Mouse (Mus musculus): Measurements from ENCODE around the gene Cnpy4.
A peak's percentile ranks its signal among the peaks of the same experiment; 100 is the strongest.

DNA sequence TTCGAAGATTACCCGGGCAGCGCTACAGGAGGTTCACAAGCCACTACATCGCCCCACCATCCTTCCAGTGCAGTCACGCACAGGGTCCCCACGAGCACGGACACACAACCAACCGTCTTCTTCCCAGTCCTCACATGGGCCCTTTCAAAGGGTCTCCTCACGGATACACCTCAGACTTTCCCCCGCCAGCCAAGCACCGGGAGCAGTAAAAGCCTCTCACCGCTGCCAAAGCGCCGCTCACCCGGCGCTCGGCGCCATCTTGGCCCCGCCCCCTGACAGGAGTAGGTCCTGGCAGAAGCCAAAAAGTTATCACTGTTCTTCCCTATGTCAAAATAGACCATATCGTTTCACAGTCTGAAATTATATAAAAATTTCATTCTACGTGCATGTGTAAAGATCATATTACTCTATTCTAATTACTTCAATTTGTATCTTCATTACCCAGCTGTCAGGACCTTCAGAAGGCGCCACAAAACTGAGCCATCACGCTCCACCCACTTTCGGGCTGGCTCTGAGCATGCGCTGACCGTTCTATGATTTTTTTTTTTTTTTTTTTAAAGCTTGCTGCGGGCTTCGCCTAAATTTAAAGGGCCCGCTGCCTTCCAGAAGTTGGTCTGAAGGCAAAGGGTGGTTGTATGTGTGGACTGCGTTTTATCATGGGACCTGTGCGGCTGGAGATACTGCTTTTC is at the start of gene Cnpy4, which contains the start of gene Taf6:
- TF ChIP-seq POLR2A (IDR thresholded peaks at IDR 0.05; ENCODE audit: control insufficient read depth, low read depth, low read length): peak; percentile 90
- no peak for TF ChIP-seq CTCF (IDR thresholded peaks at IDR 0.05; ENCODE audit: control insufficient read depth, insufficient read depth, insufficient replicate concordance, low read depth, low read length)

Data from testis, adult 2 months (tissue).